In the genomic region with DNA sequence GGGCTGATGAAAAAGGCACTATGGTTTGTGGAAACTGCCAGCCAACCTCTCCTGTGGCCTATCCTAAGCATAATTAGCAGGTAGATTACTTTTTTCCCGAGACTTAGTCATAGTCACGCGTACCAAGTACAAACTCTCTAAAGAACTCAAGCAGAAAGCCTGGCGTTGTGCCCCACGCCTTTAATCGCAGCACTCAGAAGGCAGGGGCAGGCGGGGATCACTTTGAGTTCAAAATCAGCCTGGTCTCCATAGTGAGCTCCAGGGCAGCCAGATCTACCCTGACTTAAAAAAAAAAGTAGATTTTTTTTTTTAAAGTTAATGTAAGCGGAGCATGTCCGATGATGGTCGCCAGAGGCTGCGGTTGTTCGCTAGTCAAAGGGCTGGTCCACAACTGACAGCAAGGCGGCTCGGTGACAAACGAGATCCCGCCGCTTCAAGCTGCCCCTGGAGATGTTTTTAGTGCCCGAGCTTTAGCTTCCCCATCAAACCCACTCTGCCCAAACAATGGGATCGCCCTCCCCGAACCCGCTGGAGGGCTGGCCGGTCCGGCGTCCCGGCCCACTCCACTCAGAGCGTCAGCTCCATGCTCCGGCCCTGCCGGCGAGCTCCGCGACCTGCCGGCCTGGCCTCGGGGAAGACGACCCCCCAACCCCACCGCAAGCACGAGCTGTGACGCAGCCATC, we compare ENCODE assay signal across 7 mouse cellular contexts. TPM values are rescaled to one million over a fixed set of nuclear protein-coding genes. Genes with fewer than 3 reads are reported as not detected.
DNase-seq lines count a peak whose midpoint lies in the region; ATAC-seq and TF ChIP-seq lines count a peak whose summit lies in the region.

No protein-coding gene starts in this region.

- 0 out of 2 replicates have a peak, but pooled peaks cover 4% of the 10 kb centered on the region for H3K27me3 ChIP-seq in forebrain, embryonic 12.5 days
- no peaks in the 10 kb centered on the region for H3K27me3 ChIP-seq in hindbrain, embryonic 10.5 days (ENCODE audit: insufficient read depth, poor library complexity, severe bottlenecking)

- no peaks in the 10 kb centered on the region for H3K9me3 ChIP-seq in forebrain, embryonic 12.5 days
- H3K9me3 ChIP-seq in hindbrain, embryonic 10.5 days, result no peaks in the 10 kb centered on the region

- no peak for ATAC-seq in forebrain, embryonic 12.5 days (ENCODE audit: low FRiP score)

- peaks cover 3% of the 10 kb centered on the region; the same call in 1 of the 2 replicates for H3K36me3 ChIP-seq in forebrain, embryonic 12.5 days (replicated peaks)
- H3K36me3 ChIP-seq in hindbrain, embryonic 10.5 days, result peaks cover 22% of the 10 kb centered on the region

- under 1% methylated on average over 37 of the region's 37 CpGs for WGBS in forebrain, embryonic 12.5 days
- WGBS in hindbrain, embryonic 10.5 days, result under 1% methylated on average over 37 of the region's 37 CpGs

- peak overlapping the region; percentile 96 for H3K4me3 ChIP-seq in forebrain, embryonic 12.5 days (replicated peaks)
- H3K4me3 ChIP-seq in hindbrain, embryonic 10.5 days, result peak overlapping the region; percentile 92

- peak; percentile 2; the same call in 1 of the 2 replicates for TF ChIP-seq CTCF in brain, embryonic 14.5 days (IDR thresholded peaks at IDR 0.05; ENCODE audit: borderline replicate concordance, extremely low read depth, insufficient read depth, insufficient read length)

- TF ChIP-seq POLR2A in brain, embryonic 14.5 days (IDR thresholded peaks at IDR 0.05; ENCODE audit: borderline replicate concordance, extremely low read depth, insufficient read depth, insufficient read length, poor library complexity, severe bottlenecking), result no peak

- H3K27ac ChIP-seq in forebrain, embryonic 12.5 days, result peak overlapping the region; percentile 83
- peak overlapping the region; percentile 92 for H3K27ac ChIP-seq in hindbrain, embryonic 10.5 days

- H3K4me2 ChIP-seq in forebrain, embryonic 12.5 days, result peak overlapping the region; percentile 73

- peak overlapping the region; percentile 88 for H3K9ac ChIP-seq in forebrain, embryonic 12.5 days

- DNase-seq in Muller cell, postnatal 12 days (ENCODE audit: inconsistent ontology term), result peak; percentile 72
- DNase-seq in brain, embryonic 14.5 days (ENCODE audit: low read depth), result peak; percentile 60
- no peak for DNase-seq in hindbrain, embryonic 10.5 days (ENCODE audit: low spot score)
- peak; percentile 36 for DNase-seq in layer of hippocampus, adult 9-11 months
- DNase-seq in lung, postnatal 14 days, result peak; percentile 63
- peak; percentile 34 for DNase-seq in right cerebral cortex, postnatal 14 days

- peaks cover 16% of the 10 kb centered on the region for H3K4me1 ChIP-seq in forebrain, embryonic 12.5 days
- peaks cover 18% of the 10 kb centered on the region for H3K4me1 ChIP-seq in hindbrain, embryonic 10.5 days (replicated peaks)

RNA-seq across cellular contexts. Expression of a gene that starts 0.8 kb away (rescaled TPM):
- 10.8 and 14.3 TPM in 2 replicates for polyA plus RNA-seq in brain, embryonic 14.5 days (2012; rRNA removed)
- 24.1 and 25.0 TPM in 2 replicates for polyA plus RNA-seq in forebrain, embryonic 12.5 days (2016; fragmentation: Nextera tagmentation; extraction: Ambion mirVana)
- polyA plus RNA-seq in hindbrain, embryonic 10.5 days (2016; fragmentation: Nextera tagmentation; extraction: Ambion mirVana), result 18.0 and 20.0 TPM in 2 replicates

RNA-seq across cellular contexts. Expression of a gene that starts 11.9 kb away (rescaled TPM):
- 54.4 and 60.5 TPM in 2 replicates for polyA plus RNA-seq in brain, embryonic 14.5 days (2012; rRNA removed)
- polyA plus RNA-seq in forebrain, embryonic 12.5 days (2016; fragmentation: Nextera tagmentation; extraction: Ambion mirVana), result 96.3 and 97.8 TPM in 2 replicates
- 46.0 and 53.0 TPM in 2 replicates for polyA plus RNA-seq in hindbrain, embryonic 10.5 days (2016; fragmentation: Nextera tagmentation; extraction: Ambion mirVana)
